Mouse (Mus musculus) brown adipose tissue, adult 24 weeks (tissue): Measurements from ENCODE around the gene Slc15a2. TPM values are rescaled to one million over a fixed set of nuclear protein-coding genes. Genes with fewer than 3 reads are reported as not detected.

Experiments
- H3K27ac ChIP-seq: fragments of 200-500 bp; replicated peaks from 2 replicates; pipeline ENCODE4 v1.5.1; 2012; ENCODE audit warnings: low read depth, mild to moderate bottlenecking, low read length
- H3K4me1 ChIP-seq: fragments of 200-500 bp; 2 replicates; pipeline ENCODE4 v1.6.1; 2012; ENCODE audit warnings: low read length, mixed read lengths; ENCODE audit not compliant: control insufficient read depth, insufficient read depth, insufficient read length
- H3K4me3 ChIP-seq: fragments of 200-500 bp; 2 replicates; pipeline ENCODE4 v1.5.1; 2012; ENCODE audit warnings: low read depth, mild to moderate bottlenecking, low read length, moderate library complexity; ENCODE audit not compliant: insufficient read depth
- polyA plus RNA-seq: library from polyadenylated mRNA; stranded (reverse); fragments of >200 nt; gene quantifications from 2 replicates; pipeline ENCODE4 v1.2.4, GENCODE M21; 2012; ENCODE audit not compliant: missing spikeins, insufficient read depth, insufficient read length

The Slc15a2 gene
- polyA plus RNA-seq, 1 experiment = 1.2 TPM

DNA sequence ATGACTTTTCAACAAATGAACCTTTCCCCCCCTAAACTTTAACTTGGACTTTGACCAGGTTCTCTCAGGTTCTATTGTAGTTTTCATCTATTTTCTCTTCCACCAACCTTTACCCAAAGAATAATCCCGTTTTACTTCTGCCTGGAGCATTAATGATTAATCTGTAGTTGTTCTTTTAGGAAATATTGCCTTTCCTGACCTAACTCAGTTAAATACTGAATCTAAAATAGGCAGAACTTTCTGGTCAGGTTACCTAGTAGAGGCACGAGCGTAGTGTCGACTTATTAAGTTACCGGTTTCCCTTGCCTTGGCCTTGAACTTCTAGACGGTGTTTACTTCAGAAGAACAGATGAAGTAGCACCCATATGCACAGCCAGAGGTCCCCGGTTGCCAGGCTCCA, 1.7 kb upstream of the Slc15a2 start:
- Histone ChIP-seq H3K27ac (no peak overlapping the region), H3K4me3 (no peak overlapping the region), H3K4me1 (peaks cover 4% of the 10 kb centered on the region; the same call in 1 of the 2 replicates)

GRCm38 (mm10) chr16:36784146-36784545, 616 bp downstream of the Slc15a2 start:
- H3K4me3 ChIP-seq = no peak overlapping the region
- peaks cover 4% of the 10 kb centered on the region; the same call in 1 of the 2 replicates for H3K4me1 ChIP-seq
- no peak overlapping the region for H3K27ac ChIP-seq

DNA sequence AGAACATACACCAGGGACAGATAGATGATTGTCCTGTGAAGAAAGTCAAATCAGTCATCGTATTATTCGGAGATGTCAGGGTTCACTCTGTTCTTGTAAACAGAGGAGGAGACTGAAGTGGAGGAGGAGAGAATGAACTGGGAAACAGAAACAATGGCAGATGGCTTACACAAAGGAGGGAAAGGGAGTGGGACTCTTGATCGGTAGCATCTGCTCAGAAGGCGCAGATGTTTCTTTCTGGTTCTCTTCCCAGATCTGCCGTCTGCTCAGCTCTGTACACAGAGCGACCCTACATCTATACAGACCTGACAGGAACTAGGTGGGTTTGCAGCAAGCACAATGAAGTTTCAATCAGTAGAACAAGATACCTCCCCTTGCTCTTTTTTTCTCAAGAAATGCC, 9.1 kb downstream of the Slc15a2 start:
- H3K4me1 ChIP-seq = no peaks in the 10 kb centered on the region
- H3K27ac ChIP-seq = no peak overlapping the region
- H3K4me3 ChIP-seq = no peak overlapping the region

DNA sequence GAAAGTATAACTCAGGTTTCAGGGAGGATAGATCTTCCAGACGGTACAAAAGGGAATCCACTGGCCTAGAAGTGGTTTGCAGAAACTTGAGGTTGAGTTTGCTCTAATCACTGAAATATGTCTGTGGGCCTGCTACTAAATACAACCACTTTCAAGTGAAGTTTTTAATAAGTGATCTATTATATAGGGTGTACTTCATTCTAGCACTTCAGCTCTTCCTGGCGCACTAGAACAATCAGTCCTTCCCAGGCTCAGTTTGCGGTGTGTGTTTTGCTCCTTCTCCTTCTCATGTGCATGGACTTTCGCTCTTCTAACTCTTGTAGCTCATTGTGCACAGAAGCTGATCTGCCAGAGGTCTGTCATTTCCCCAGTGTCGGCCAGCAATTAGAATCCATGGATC, 11.8 kb downstream of the Slc15a2 start:
- Histone ChIP-seq H3K27ac (no peak overlapping the region), H3K4me3 (no peak overlapping the region), H3K4me1 (no peaks in the 10 kb centered on the region)

- Histone ChIP-seq H3K4me1 (no peaks in the 10 kb centered on the region), H3K4me3 (no peak overlapping the region), H3K27ac (no peak overlapping the region)
These were observed 13.1 kb downstream of the Slc15a2 start for GRCm38 (mm10) chr16:36771703-36772102.

- Histone ChIP-seq H3K27ac (no peak overlapping the region), H3K4me3 (no peak overlapping the region), H3K4me1 (no peaks in the 10 kb centered on the region)
These were observed 13.5 kb downstream of the Slc15a2 start for GRCm38 (mm10) chr16:36771244-36771643.

DNA sequence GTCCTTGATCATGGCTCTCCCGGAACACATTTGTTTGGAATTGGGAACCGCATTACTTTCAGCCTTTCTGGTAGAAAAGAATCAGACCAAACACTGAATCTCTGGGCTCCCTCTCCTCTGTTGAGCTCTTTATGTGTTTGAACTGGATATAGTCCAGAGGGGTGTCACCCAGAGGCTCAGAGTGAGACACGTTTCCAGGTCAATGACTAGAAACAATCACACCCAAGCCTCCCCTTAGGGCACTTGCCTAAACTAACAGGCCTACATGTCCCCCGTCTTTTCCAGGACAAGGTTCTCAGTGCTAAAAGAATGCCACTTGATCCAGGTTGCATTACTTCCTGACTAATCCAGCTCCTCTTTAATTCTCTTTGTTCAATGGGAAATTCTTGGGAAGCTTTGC, 13.9 kb downstream of the Slc15a2 start:
- H3K27ac ChIP-seq = no peak overlapping the region
- no peaks in the 10 kb centered on the region for H3K4me1 ChIP-seq
- H3K4me3 ChIP-seq = no peak overlapping the region

- H3K27ac ChIP-seq = no peak overlapping the region
- no peak overlapping the region for H3K4me3 ChIP-seq
- H3K4me1 ChIP-seq = no peaks in the 10 kb centered on the region
These were observed 14.5 kb downstream of the Slc15a2 start for GRCm38 (mm10) chr16:36770191-36770771.

DNA sequence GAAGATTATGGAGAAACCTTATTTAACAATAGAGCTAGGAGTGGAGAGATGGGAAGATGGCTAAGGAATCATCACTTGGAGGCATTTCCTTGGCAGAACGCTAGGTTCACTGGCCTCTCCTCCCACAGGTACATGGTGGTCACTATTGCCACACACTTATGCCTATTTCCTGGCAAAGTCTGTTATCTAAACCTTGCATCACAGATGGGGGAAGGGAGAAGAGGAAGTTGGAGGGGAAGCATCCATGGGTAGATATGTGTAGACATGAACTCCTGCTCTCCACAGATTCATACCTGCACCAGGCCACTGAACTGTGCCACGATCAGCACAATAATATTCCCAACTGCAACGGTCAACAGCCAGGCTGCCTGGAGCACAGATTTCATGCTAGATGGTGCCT, 32.8 kb downstream of the Slc15a2 start:
- H3K4me1 ChIP-seq = no peaks in the 10 kb centered on the region
- H3K4me3 ChIP-seq = no peak overlapping the region
- H3K27ac ChIP-seq = no peak overlapping the region

GRCm38 (mm10) chr16:36747767-36748166, 37.0 kb downstream of the Slc15a2 start:
- no peak overlapping the region for H3K27ac ChIP-seq
- H3K4me3 ChIP-seq = no peak overlapping the region
- H3K4me1 ChIP-seq = no peaks in the 10 kb centered on the region

- no peak overlapping the region for H3K27ac ChIP-seq
- H3K4me3 ChIP-seq = no peak overlapping the region
- H3K4me1 ChIP-seq = no peaks in the 10 kb centered on the region
These were observed 37.7 kb downstream of the Slc15a2 start for GRCm38 (mm10) chr16:36747068-36747467.

DNA sequence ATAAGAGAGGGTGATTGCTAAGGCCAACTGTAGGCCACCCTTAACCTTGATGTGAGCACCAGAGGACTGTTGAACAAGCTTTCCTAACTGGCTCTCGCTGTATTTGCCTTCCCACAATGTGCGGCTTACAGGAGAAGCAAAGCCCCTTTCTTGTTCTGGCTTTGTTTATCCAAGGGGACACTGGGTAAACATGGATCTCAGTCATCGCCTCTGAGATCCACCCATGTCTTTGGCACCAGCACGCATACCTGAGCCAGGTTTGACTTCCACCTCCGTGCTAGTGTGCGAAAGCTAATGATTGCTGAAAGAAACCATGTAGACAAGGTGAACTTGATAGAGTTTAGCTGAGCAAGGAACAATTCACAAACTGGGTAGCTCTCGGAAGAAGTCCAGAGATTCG, 41.2 kb downstream of the Slc15a2 start:
- Histone ChIP-seq H3K27ac (no peak overlapping the region), H3K4me3 (no peak overlapping the region), H3K4me1 (no peaks in the 10 kb centered on the region)

- Histone ChIP-seq H3K27ac (no peak overlapping the region), H3K4me3 (no peak overlapping the region), H3K4me1 (no peaks in the 10 kb centered on the region)
These were observed 45.3 kb downstream of the Slc15a2 start for GRCm38 (mm10) chr16:36739404-36739930.

- Histone ChIP-seq H3K27ac (no peak overlapping the region), H3K4me3 (no peak overlapping the region), H3K4me1 (no peaks in the 10 kb centered on the region)
These were observed 49.3 kb downstream of the Slc15a2 start for GRCm38 (mm10) chr16:36735421-36735820.

GRCm38 (mm10) chr16:36733827-36734226, 50.9 kb downstream of the Slc15a2 start:
- Histone ChIP-seq H3K4me1 (no peaks in the 10 kb centered on the region), H3K4me3 (no peak overlapping the region), H3K27ac (no peak overlapping the region)

- H3K4me3 ChIP-seq = no peak overlapping the region
- no peaks in the 10 kb centered on the region for H3K4me1 ChIP-seq
- no peak overlapping the region for H3K27ac ChIP-seq
These were observed 52.2 kb downstream of the Slc15a2 start for GRCm38 (mm10) chr16:36732572-36732971.
